Mouse (Mus musculus) ES-E14 (cell line): ENCODE data around the gene Wdfy1.

Experiments used
- CHD2 ChIP-seq: IDR thresholded peaks from 2 replicates; pipeline ENCODE4 v1.6.1; 2014; ENCODE audit warnings: mild to moderate bottlenecking, low read depth, low read length, inconsistent platforms
- HCFC1 ChIP-seq: IDR thresholded peaks from 2 replicates; pipeline ENCODE4 v1.6.1; 2012; ENCODE audit warnings: low read length, inconsistent platforms, borderline replicate concordance; ENCODE audit not compliant: insufficient read depth
- MAFK ChIP-seq: IDR thresholded peaks from 2 replicates; pipeline ENCODE4 v1.6.1; 2014; ENCODE audit warnings: mild to moderate bottlenecking, low read depth, low read length, inconsistent platforms; ENCODE audit not compliant: insufficient read depth
- ZNF384 ChIP-seq: IDR thresholded peaks from 2 replicates; pipeline ENCODE4 v1.6.1; 2012; ENCODE audit warnings: low read depth, low read length, inconsistent platforms

GRCm38 (mm10) chr1:79742949-79743348 lies 33.0 kb downstream of the Wdfy1 start:
- TF ChIP-seq HCFC1 (no peak), ZNF384 (no peak), MAFK (no peak), CHD2 (no peak)
